Comparison of ENCODE assay signal across 20 mouse cellular contexts in genomic region chr15:86781160-86781559, GRCm38 (mm10).
"Had no signal": no experiment of that assay in that cellular context is flagged by ENCODE, and none has a peak within 500 bp of the region (broad histone marks: within the 10 kb centered on the region; RNA-seq: fewer than 3 reads in every experiment).

No protein-coding gene starts in this region.

- H3K9me3 ChIP-seq: liver, embryonic 15.5 days; lung, embryonic 15.5 days; neural tube, embryonic 13.5 days; neural tube, embryonic 15.5 days had no signal

- H3K4me1 ChIP-seq: liver, embryonic 15.5 days; megakaryocyte, embryonic 14.5 days had no signal

- DNase-seq: liver, postnatal 0 days; lung, adult 2 months; lung, postnatal 14 days; lung, postnatal 36 days; midbrain, embryonic 14.5 days; retina, postnatal 1 day; spleen, adult 18-20 months; thymus, adult 18-20 months; thymus, postnatal 14 days; thymus, postnatal 36 days had no signal

- H3K27me3 ChIP-seq: liver, embryonic 15.5 days; megakaryocyte, embryonic 14.5 days; neural tube, embryonic 13.5 days; neural tube, embryonic 15.5 days had no signal

- H3K9ac ChIP-seq: liver, embryonic 15.5 days; liver, postnatal 0 days; lung, embryonic 15.5 days; neural tube, embryonic 13.5 days; neural tube, embryonic 15.5 days had no signal

- H3K36me3 ChIP-seq: liver, embryonic 15.5 days; lung, embryonic 15.5 days; neural tube, embryonic 13.5 days; neural tube, embryonic 15.5 days had no signal

- H3K4me3 ChIP-seq: liver, embryonic 15.5 days; lung, embryonic 15.5 days; megakaryocyte, embryonic 14.5 days; myocyte; neural tube, embryonic 13.5 days; neural tube, embryonic 15.5 days had no signal

- H3K27ac ChIP-seq: liver, embryonic 15.5 days; lung, embryonic 15.5 days; macrophage; neural tube, embryonic 13.5 days; neural tube, embryonic 15.5 days had no signal

- H3K4me2 ChIP-seq: liver, embryonic 15.5 days; lung, embryonic 15.5 days; midbrain, embryonic 11.5 days; neural tube, embryonic 13.5 days; neural tube, embryonic 15.5 days had no signal

- ATAC-seq: liver, postnatal 0 days; lung, postnatal 0 days; midbrain, embryonic 16.5 days had no signal
